Mouse (Mus musculus) myocyte (in vitro differentiated cells): ENCODE measurements around the gene Cep55.

ENCODE experiments used
- POLR2A ChIP-seq: IDR thresholded peaks from one replicate; pipeline ENCODE4 v1.6.1; 2011; ENCODE audit warnings: low read depth, mild to moderate bottlenecking, control low read depth, moderate library complexity; ENCODE audit not compliant: insufficient read length
- TCF12 ChIP-seq: IDR thresholded peaks from one replicate; pipeline ENCODE4 v1.6.1; 2011; ENCODE audit warnings: mild to moderate bottlenecking, control low read depth; ENCODE audit not compliant: poor library complexity, insufficient read depth, severe bottlenecking

DNA sequence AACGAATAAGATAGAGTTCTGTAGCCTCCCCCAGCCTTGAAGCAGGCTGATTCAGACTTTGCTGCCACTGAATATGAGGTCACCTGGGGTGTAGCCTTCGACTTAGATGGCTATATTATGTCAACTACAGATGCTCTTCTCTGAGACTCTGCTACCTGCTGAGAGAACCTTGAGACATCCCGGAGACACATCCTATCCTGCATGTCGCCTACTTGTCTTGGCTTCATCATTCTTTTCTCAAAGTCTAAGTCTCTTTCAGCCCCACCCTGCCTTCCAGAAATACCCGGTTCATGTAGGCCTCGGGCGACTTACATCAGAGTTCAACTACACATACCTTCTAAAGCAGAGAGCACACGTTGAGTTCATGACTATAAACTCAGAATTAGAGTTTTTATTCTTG is 2.1 kb downstream of the Cep55 start:
- TF ChIP-seq TCF12 (no peak), POLR2A (no peak)
